Mouse (Mus musculus) left cerebral cortex, adult 2 months (tissue): ENCODE data around the gene D10Jhu81e. TPM values are rescaled to one million over a fixed set of nuclear protein-coding genes. Genes with fewer than 3 reads are reported as not detected.

Experiments
- DNase-seq, 2 experiments: peaks; one replicate each; pipeline ENCODE4 v3.0.0; 2021 to 2022; ENCODE audit warnings: low spot score in 2 of 2, mixed read lengths in 1 of 2; ENCODE audit errors: extremely low spot score in 1 of 2
- H3K27ac ChIP-seq: fragments of 200-600 bp; 2 replicates; pipeline ENCODE4 v1.8.1; 2022
- H3K4me3 ChIP-seq: fragments of 200-600 bp; 2 replicates; pipeline ENCODE4 v1.8.1; 2022
- CTCF ChIP-seq: fragments of 200-600 bp; IDR thresholded peaks from 2 replicates; pipeline ENCODE4 v1.8.1; 2022; ENCODE audit warnings: antibody characterized with exemption, mild to moderate bottlenecking, moderate library complexity
- intact Hi-C: fragments of 180-260 bp; cut with DNase I; formaldehyde crosslinking; loops from one replicate; pipeline ENCODE4 v1.15.1; 2025
- total RNA-seq, 2 experiments: library from RNA; stranded (reverse); gene quantifications; 2 replicates each; pipeline ENCODE4 v1.2.3; 2021

Gene D10Jhu81e
- total RNA-seq, 2 experiments from 2014 or later: 104 TPM

DNA sequence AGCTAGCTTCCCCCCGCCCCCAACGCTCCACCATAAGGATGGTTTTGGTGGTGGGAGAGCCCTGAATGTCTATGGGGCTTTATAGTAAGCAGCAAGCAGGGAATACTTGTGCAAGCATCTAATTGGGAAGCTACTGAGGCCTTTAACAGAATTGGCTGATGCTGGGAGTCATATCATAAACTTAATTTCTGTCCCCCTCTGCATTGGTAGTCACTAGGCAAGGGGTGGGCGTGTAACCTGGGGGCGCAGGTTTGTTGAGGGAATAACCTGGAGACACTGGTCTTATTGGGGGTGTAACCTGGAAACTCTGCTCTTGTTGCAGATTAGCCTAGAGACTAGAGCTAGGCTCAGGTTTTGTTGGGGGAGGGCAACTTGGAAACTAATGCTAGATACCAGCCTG is 50.2 kb downstream of the D10Jhu81e start:
- Histone ChIP-seq H3K27ac (no peak overlapping the region), H3K4me3 (no peak overlapping the region)
- intact Hi-C loops: no loop called here
- DNase-seq: no peak
- TF ChIP-seq CTCF: no peak

DNA sequence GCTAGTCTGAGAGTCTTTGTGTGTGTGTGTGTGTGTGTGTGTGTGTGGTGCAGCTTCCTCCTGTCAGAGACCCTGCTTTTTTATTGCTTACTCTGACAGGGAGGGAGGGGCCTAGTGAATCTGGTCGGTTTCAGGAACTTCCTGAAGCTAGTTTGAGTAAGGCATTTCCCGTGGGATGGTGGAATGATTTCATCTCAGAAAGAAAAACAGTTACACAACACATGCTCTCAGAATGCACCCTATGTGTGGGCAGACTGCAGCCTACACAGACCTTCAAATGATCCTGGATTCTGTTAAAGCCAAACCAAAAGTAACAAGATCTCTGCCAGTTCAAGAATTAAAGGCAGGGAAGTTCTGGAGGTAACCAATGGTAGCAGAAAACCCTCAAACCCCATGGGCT is 54.4 kb downstream of the D10Jhu81e start:
- no peak for TF ChIP-seq CTCF
- no peak for DNase-seq
- no peak overlapping the region for H3K27ac ChIP-seq
- no peak overlapping the region for H3K4me3 ChIP-seq
- intact Hi-C loops: no loop called here

- no peak for DNase-seq
- Histone ChIP-seq H3K4me3 (no peak overlapping the region), H3K27ac (no peak overlapping the region)
- intact Hi-C loops: no loop called here
- TF ChIP-seq CTCF: no peak
Observed at GRCm38 (mm10) chr10:78114521-78115092, 55.0 kb downstream of the D10Jhu81e start.

Other genes starting within 250 kb of the D10Jhu81e start
- 10 to 100 TPM; 44.7 to 50.3 TPM for gene Trpm2, start 199.2 kb downstream of the D10Jhu81e start, total RNA-seq
- 10 to 100 TPM; 33.9 to 34.0 TPM for gene 1810043G02Rik, start 191.3 kb downstream of the D10Jhu81e start, total RNA-seq
- 100 to 1,000 TPM; 141 to 149 TPM for gene Pfkl, start 159.7 kb downstream of the D10Jhu81e start, total RNA-seq
- gene Dnmt3l, start 127.8 kb downstream of the D10Jhu81e start, total RNA-seq: under 1 TPM in 1 of 2 experiments, not detected in 1; 0.54 TPM
- gene Aire, start 126.2 kb downstream of the D10Jhu81e start, total RNA-seq: under 1 TPM in 1 of 2 experiments, not detected in 1; 0.56 TPM
- gene Icosl, start 100.5 kb downstream of the D10Jhu81e start, total RNA-seq: 1 to 10 TPM; 3.5 to 3.6 TPM
- gene Pwp2, start 15.4 kb upstream of the D10Jhu81e start, total RNA-seq: 10 to 100 TPM; 19.6 to 19.7 TPM
- gene Trappc10, start 74.9 kb upstream of the D10Jhu81e start, total RNA-seq: 10 to 100 TPM; 86.7 to 88.6 TPM
- 100 to 1,000 TPM; 246 to 255 TPM for gene Agpat3, start 182.7 kb upstream of the D10Jhu81e start, total RNA-seq
- gene Rrp1, start 243.3 kb upstream of the D10Jhu81e start, total RNA-seq: 100 to 1,000 TPM; 339 to 348 TPM